Mouse (Mus musculus) lung, adult 18-20 months (tissue): Measurements from ENCODE around the gene Ppp1r13l.
A peak's percentile ranks its signal among the peaks of the same experiment; 100 is the strongest.

Source experiments
- DNase-seq, 2 experiments: peaks; one replicate each; pipeline ENCODE4 v3.0.0; 2022; ENCODE audit warnings: mixed read lengths in 2 of 2

Gene Ppp1r13l

GRCm38 (mm10) chr7:19338060-19338459, 21.5 kb upstream of the Ppp1r13l start:
- DNase-seq = no peak

DNA sequence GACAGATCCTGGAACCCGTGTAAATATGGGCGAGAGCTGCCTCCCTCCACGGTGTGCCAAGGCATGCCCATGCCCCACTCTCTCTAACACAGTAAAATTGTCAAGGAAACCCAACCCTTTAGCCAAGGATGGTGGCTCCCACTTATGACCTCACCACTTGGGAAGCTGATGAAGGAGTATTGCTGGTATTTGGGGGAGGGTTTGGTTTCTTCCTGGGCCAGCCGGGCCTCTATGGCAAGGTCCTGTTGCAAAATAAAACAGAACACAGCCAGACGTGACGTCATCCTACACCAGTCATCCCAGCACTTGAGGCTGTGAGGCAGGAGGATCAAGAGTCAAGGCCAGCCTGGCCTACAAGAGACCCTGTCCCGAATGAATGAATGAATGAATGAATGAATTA, 21.0 kb upstream of the Ppp1r13l start:
- DNase-seq = no peak

- DNase-seq = no peak
Observed at GRCm38 (mm10) chr7:19341250-19341649, 18.3 kb upstream of the Ppp1r13l start.

- DNase-seq = no peak
Observed at GRCm38 (mm10) chr7:19341761-19342409, 17.7 kb upstream of the Ppp1r13l start.

GRCm38 (mm10) chr7:19342481-19343027, 17.0 kb upstream of the Ppp1r13l start:
- peak; percentile 81 to 86 for DNase-seq

DNA sequence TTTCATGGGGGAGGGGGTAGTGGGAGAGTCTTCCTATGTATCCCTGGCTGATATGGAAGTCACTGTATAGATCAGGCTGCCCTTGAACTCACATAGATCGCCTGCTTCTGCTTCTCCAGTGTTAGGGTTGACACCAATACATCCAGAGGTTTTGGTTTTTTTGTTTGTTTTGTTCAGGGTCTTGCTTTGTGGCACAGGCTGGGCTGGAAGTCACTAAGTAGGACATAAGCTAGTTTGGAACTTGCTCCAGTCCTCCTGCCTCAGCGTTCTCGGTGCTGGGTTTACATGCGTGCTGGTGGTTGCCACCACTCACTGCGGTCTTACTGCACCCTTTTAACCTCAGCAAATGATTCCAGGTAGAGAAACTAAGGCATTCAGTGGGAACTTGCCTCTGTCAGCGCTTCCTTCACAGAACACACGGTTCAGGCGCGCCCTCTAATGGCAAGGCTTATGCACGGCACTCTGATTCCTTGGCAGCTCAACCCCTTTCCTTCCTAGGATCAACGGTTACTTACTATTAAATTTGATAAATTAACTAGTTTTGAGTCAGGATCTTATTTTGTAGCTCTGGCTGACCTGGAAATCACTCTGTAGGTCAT, 16.2 kb upstream of the Ppp1r13l start:
- peak; percentile 69 to 81 for DNase-seq

- no peak for DNase-seq
Observed at GRCm38 (mm10) chr7:19344237-19344847, 15.2 kb upstream of the Ppp1r13l start, which contains the start of gene Ercc1. TSS of gene Ercc1 (plus strand) at chr7:19344778.

DNA sequence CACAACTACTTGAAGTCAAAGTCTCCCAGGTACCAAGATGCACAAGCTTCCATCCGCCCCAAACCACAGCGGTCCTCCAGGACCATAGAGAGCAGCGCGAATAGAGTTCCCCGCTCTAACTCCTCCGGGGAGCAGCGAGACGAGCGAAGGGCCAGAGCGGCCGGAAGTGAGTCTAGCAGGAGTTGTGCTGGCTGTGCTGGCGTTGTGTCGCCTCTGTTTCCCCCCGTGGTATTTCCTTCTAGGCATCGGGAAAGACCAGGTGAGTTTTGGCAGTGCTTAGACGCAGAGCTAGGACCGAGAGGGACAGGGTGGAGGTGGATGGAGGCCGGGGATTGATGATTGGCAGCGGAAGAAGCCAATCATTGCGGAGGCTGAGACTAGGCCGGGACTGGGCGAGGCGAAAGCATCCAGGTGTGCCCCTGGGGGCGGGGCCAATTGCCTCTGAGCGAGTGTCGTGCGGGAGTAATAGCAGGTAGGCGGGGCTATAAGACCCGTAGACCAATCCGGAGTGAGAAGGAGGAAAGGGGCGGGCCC, 14.5 kb upstream of the Ppp1r13l start:
- peak; percentile 97 to 98 for DNase-seq

GRCm38 (mm10) chr7:19349188-19349915, 10.2 kb upstream of the Ppp1r13l start:
- no peak for DNase-seq

GRCm38 (mm10) chr7:19350221-19350620, 9.3 kb upstream of the Ppp1r13l start:
- no peak for DNase-seq

- DNase-seq = no peak
Observed at GRCm38 (mm10) chr7:19354991-19355390, 4.6 kb upstream of the Ppp1r13l start.

DNA sequence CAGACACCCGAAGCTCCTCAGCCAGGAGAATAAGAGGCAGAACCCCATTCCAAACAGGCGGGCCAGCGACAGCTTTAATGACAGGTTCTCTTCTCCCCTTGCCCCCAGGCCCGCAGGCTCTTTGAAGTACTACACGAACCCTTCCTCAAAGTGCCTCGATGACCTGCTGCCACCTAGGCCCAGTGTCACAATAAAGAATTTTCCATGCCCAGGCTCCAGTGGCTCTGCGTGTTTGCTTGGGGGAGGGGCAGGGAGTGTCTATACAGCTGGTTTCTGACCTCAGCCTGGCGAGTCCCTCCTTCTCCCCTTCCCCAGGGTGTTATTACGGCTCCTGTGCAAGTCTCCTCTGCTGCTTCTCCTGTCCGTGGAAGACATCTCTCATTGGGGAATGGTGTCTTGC, 3.2 kb upstream of the Ppp1r13l start:
- DNase-seq = no peak

GRCm38 (mm10) chr7:19357381-19358375, 1.9 kb upstream of the Ppp1r13l start:
- DNase-seq = no peak

- no peak for DNase-seq
Observed at GRCm38 (mm10) chr7:19358634-19359033, 915 bp upstream of the Ppp1r13l start.

GRCm38 (mm10) chr7:19359892-19360641, 518 bp downstream of the Ppp1r13l start:
- DNase-seq = peak; percentile 79 to 82

DNA sequence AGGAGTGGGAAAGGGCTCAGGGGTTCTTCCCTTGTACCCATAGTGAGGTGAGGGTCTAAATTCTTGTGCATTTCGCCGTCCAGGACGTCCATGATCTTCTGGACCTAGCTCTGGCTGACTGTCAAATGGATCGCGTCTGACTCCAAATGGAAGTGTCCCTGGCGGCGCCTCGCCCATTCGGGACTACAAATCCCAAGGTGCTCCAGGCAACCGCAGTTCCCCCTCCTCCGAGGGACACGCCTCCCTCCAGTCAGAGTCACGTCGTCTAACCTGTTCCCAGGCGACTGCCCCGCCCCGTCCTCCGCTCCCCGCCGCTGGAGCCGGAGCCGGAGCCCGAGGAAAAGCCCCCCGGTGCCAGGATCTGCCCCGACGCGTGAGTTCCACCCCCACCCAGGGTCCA, 1.4 kb downstream of the Ppp1r13l start:
- DNase-seq = peak; percentile 96 to 97

DNA sequence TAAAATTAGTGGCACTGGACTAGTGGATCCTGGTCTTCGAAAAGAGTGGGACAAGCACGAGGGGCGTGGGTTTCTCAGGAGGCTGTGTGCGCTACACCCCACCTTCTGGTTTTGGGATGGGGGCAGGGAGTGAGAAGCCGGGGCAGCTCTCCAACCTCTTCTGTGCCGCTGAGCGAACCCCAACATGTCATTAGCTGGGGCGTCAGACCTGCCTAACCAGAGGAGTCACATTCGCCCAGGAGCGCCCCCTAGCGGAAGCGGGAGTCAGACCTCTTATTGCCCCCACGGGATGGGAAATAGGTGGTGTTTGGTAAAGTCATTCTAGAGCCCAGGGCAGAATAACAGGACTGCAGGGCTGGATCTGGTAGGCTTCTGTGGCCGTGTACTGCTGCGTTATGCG, 2.2 kb downstream of the Ppp1r13l start:
- peak; percentile 81 to 89 for DNase-seq

- DNase-seq = no peak
Observed at GRCm38 (mm10) chr7:19362276-19362675, 2.7 kb downstream of the Ppp1r13l start.

DNA sequence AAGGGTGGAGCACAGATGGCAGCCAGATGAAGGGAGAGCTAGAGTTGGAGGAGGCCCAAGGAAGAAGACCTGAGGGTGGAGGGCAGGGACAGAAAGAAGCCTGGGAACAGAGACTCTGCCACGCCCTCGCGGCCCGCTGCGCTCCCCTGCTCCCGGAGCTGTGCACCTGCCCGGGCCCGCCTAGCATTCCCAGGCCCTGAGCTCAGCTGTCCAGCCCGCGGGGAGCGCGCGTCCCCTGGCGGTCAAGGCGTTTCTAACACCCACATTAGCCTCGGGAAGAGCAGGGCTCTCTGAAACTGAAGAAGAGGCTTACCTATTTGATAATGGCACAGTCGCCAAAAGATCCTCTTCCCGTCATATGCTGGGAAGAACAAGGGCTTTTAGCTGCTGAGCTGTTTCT, 4.3 kb downstream of the Ppp1r13l start:
- peak; percentile 82 to 87 for DNase-seq

GRCm38 (mm10) chr7:19365376-19365775, 5.8 kb downstream of the Ppp1r13l start:
- no peak for DNase-seq

GRCm38 (mm10) chr7:19368380-19368779, 8.8 kb downstream of the Ppp1r13l start:
- DNase-seq = peak in 1 of 2 experiments; percentile 51
